In the genomic region with DNA sequence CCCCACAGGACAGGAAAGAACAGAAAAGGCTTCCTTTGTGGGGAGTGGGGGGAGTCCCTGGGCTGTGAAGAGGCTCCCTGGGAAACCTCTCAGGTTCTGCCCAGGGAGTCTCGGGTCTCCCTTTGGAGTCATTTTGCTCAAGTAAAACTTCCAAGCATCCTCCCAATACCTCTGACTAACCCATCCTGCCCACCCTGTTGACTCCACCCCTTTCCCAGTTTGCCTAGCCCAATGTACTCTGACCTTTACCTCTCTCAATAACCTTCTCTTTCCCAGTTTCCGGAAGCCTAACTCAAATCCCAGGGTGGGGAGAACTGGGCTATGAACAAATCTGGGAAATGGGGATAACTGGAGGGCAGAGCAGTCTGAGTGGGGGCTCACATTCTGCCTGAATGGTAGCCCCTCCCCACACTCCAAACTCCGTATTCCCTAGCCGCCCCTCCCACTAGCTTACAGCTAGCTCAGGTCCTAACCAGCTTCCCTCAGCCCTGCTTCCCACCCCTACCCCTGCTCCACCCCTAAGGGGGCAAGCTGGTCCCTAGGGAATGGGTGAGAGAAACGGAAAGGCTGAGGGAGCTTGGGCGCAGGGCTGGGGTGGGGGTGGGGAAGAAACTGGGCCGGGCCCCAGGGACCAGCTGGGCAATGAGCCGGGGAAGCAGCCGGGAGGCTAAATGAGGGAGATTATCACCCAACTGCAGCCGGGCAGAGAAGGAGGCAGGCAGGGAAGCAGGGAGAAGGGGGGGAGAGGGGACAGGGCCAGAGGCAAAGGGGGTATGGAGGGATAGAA, we compare ENCODE assay signal across 8 mouse cellular contexts. TPM values are rescaled to one million over a fixed set of nuclear protein-coding genes. Genes with fewer than 3 reads are reported as not detected.
A peak's percentile ranks its signal among the peaks of the same experiment; 100 is the strongest.
DNase-seq lines count a peak whose midpoint lies in the region; TF ChIP-seq lines count a peak whose summit lies in the region.

No protein-coding gene starts in this region.

- H3K27ac ChIP-seq in ES-E14 (ENCODE audit: insufficient read depth, low read depth, low read length, poor library complexity, severe bottlenecking): no peak overlapping the region

- DNase-seq in adrenal gland, postnatal 10 days: peak; percentile 22
- no peak for DNase-seq in adrenal gland, postnatal 4 days (ENCODE audit: low spot score in 2 of 2)
- DNase-seq in ES-E14 (ENCODE audit: low read depth, low spot score) (peak; percentile 66), adipocyte (ENCODE audit: low spot score) (no peak)
- peak; percentile 55 for DNase-seq in heart, postnatal 4 days
- DNase-seq in lung, postnatal 14 days: peak; percentile 15
- DNase-seq in spleen, postnatal 36 days (ENCODE audit: low spot score in 2 of 2): no peak
- DNase-seq in thymus, postnatal 36 days: no peak

- peaks cover 12 to 41% of the 10 kb centered on the region in 2 experiments for H3K4me1 ChIP-seq in ES-E14 (ENCODE audit: control insufficient read depth in 2 of 2, insufficient read depth in 2 of 2, low read length in 2 of 2, poor library complexity in 1 of 2)

- in situ Hi-C loops in ES-E14 (cut with MboI; ENCODE audit: low sequenced_read_pairs in 2 of 2, unreplicated experiment in 2 of 2): no loop called here

- no peaks in the 10 kb centered on the region for H3K9me3 ChIP-seq in ES-E14 (ENCODE audit: control insufficient read depth, insufficient read depth, low read depth, low read length)

- no peaks in the 10 kb centered on the region for H3K36me3 ChIP-seq in ES-E14 (ENCODE audit: control insufficient read depth, insufficient read depth, low read length, poor library complexity, severe bottlenecking)

- peak overlapping the region in 1 of 2 experiments; percentile 26; a peak in 1 of 4 replicates for H3K4me3 ChIP-seq in ES-E14 (ENCODE audit: insufficient read depth in 1 of 2, low read depth in 1 of 2, low read length in 2 of 2, poor library complexity in 1 of 2, severe bottlenecking in 1 of 2)

- no peak overlapping the region for H3K9ac ChIP-seq in ES-E14 (ENCODE audit: insufficient read depth, low read depth, low read length, poor library complexity, severe bottlenecking)

TF ChIP-seq in ES-E14, 5 proteins besides CTCF, POLR2A, EP300 and RAD21:
- TF ChIP-seq MAFK (IDR thresholded peaks at IDR 0.05; ENCODE audit: insufficient read depth, low read depth, low read length) (no peak), ZC3H11A (IDR thresholded peaks at IDR 0.05; ENCODE audit: borderline replicate concordance, low read depth, low read length) (no peak), HCFC1 (IDR thresholded peaks at IDR 0.05; ENCODE audit: borderline replicate concordance, insufficient read depth, low read length) (no peak), CHD2 (IDR thresholded peaks at IDR 0.05; ENCODE audit: low read depth, low read length) (no peak), ZNF384 (IDR thresholded peaks at IDR 0.05; ENCODE audit: low read depth, low read length) (no peak)

RNA-seq across cellular contexts. Expression of a gene that starts 2.8 kb away (rescaled TPM):
- total RNA-seq in adrenal gland, postnatal 10 days (2021): 1 to 10 TPM; 2.5 to 3.3 TPM
- total RNA-seq in adrenal gland, postnatal 4 days (2021): 10 to 100 TPM; 10.4 to 11.9 TPM
- total RNA-seq in ES-E14 (2012; rRNA removed): not detected in 2 replicates
- total RNA-seq in heart, postnatal 4 days (2021): not detected

RNA-seq across cellular contexts. Expression of a gene that starts 11.7 kb away (rescaled TPM):
- total RNA-seq in adrenal gland, postnatal 10 days (2021): 10 to 100 TPM; 58.6 to 61.8 TPM
- 10 to 100 TPM; 71.3 to 82.4 TPM for total RNA-seq in adrenal gland, postnatal 4 days (2021)
- 40.2 and 51.6 TPM in 2 replicates for total RNA-seq in ES-E14 (2012; rRNA removed)
- 10 to 100 TPM; 41.1 to 41.4 TPM for total RNA-seq in heart, postnatal 4 days (2021)

RNA-seq across cellular contexts. Expression of a gene that starts 31.6 kb away (rescaled TPM):
- 10 to 100 TPM; 36.9 to 43.6 TPM for total RNA-seq in adrenal gland, postnatal 10 days (2021)
- total RNA-seq in adrenal gland, postnatal 4 days (2021): 10 to 100 TPM; 60.3 to 62.6 TPM
- total RNA-seq in ES-E14 (2012; rRNA removed): 43.5 and 80.3 TPM in 2 replicates
- total RNA-seq in heart, postnatal 4 days (2021): 10 to 100 TPM; 38.0 to 38.7 TPM

RNA-seq across cellular contexts. Expression of a gene that starts 31.9 kb away (rescaled TPM):
- total RNA-seq in adrenal gland, postnatal 10 days (2021): 1 to 10 TPM; 2.5 to 3.8 TPM
- 1 to 10 TPM; 4.0 to 5.0 TPM for total RNA-seq in adrenal gland, postnatal 4 days (2021)
- total RNA-seq in ES-E14 (2012; rRNA removed): 1.6 TPM in 2 replicates
- total RNA-seq in heart, postnatal 4 days (2021): 1 to 10 TPM in 1 of 2 experiments, under 1 TPM in 1; 0.55 to 1.1 TPM

RNA-seq across cellular contexts. Expression of a gene that starts 58.8 kb away (rescaled TPM):
- total RNA-seq in adrenal gland, postnatal 10 days (2021): 100 to 1,000 TPM in 1 of 2 experiments, 10 to 100 TPM in 1; 95.2 to 118 TPM
- 100 to 1,000 TPM; 241 to 242 TPM for total RNA-seq in adrenal gland, postnatal 4 days (2021)
- 45.0 and 52.2 TPM in 2 replicates for total RNA-seq in ES-E14 (2012; rRNA removed)
- total RNA-seq in heart, postnatal 4 days (2021): 100 to 1,000 TPM; 196 to 210 TPM

Comparison
In these comparisons a context has a peak if more than half of its experiments do, and no peak if none do; other contexts are left out.
1. DNase-seq: peak in adrenal gland, postnatal 10 days (single experiment), ES-E14 (single experiment), heart, postnatal 4 days (single experiment) and lung, postnatal 14 days (single experiment); none in adrenal gland, postnatal 4 days (0 of 2), spleen, postnatal 36 days (0 of 2), thymus, postnatal 36 days (0 of 2) and adipocyte (single experiment).